Mouse (Mus musculus): ENCODE measurements around the gene Bicd2.

GRCm38 (mm10) chr13:49379301-49379700 lies 37.9 kb downstream of the Bicd2 start:
- no peak for TF ChIP-seq POLR2A (IDR thresholded peaks at IDR 0.05; ENCODE audit: control insufficient read depth, extremely low read depth, insufficient read depth, low read length, poor library complexity)
- no peak for TF ChIP-seq CTCF (IDR thresholded peaks at IDR 0.05; ENCODE audit: borderline replicate concordance, control insufficient read depth, extremely low read depth, insufficient read depth, low read length, poor library complexity)
